Mouse (Mus musculus) myocyte (in vitro differentiated cells): ENCODE data around the gene Entpd1.

Source experiments
- CEBPB ChIP-seq: IDR thresholded peaks from 2 replicates; pipeline ENCODE4 v1.6.1; 2011; ENCODE audit warnings: mild to moderate bottlenecking, moderate library complexity; ENCODE audit not compliant: poor library complexity, insufficient read depth, severe bottlenecking
- E2F4 ChIP-seq: IDR thresholded peaks from one replicate; pipeline ENCODE4 v1.6.1; 2011; ENCODE audit warnings: mild to moderate bottlenecking, control low read depth, moderate library complexity; ENCODE audit not compliant: insufficient read depth
- MAX ChIP-seq: IDR thresholded peaks from one replicate; pipeline ENCODE4 v1.6.1; 2011; ENCODE audit warnings: low read depth, mild to moderate bottlenecking, control low read depth
- MYOD1 ChIP-seq, 3 experiments: IDR thresholded peaks; one replicate each; pipeline ENCODE4 v1.6.1; 2011; ENCODE audit warnings: control low read depth in 2 of 3, low read depth in 2 of 3, mild to moderate bottlenecking in 2 of 3, moderate library complexity in 1 of 3; ENCODE audit not compliant: insufficient read length in 2 of 3, control insufficient read depth in 1 of 3
- POLR2A ChIP-seq: IDR thresholded peaks from one replicate; pipeline ENCODE4 v1.6.1; 2011; ENCODE audit warnings: low read depth, mild to moderate bottlenecking, control low read depth, moderate library complexity; ENCODE audit not compliant: insufficient read length
- POLR2AphosphoS2 ChIP-seq: IDR thresholded peaks from one replicate; pipeline ENCODE4 v1.6.1; 2011; ENCODE audit warnings: low read depth, control low read depth; ENCODE audit not compliant: insufficient read length
- REST ChIP-seq: IDR thresholded peaks from one replicate; pipeline ENCODE4 v1.6.1; 2011; ENCODE audit warnings: mild to moderate bottlenecking, control low read depth, moderate library complexity; ENCODE audit not compliant: insufficient read depth, insufficient read length
- SRF ChIP-seq: IDR thresholded peaks from one replicate; pipeline ENCODE4 v1.6.1; 2011; ENCODE audit warnings: low read depth; ENCODE audit not compliant: control insufficient read depth, insufficient read length
- TCF12 ChIP-seq: IDR thresholded peaks from one replicate; pipeline ENCODE4 v1.6.1; 2011; ENCODE audit warnings: mild to moderate bottlenecking, control low read depth; ENCODE audit not compliant: poor library complexity, insufficient read depth, severe bottlenecking
- USF1 ChIP-seq: IDR thresholded peaks from one replicate; pipeline ENCODE4 v1.6.1; 2011; ENCODE audit warnings: low read depth, mild to moderate bottlenecking, control low read depth, moderate library complexity

- TF ChIP-seq TCF12 (no peak), POLR2AphosphoS2 (no peak), POLR2A (no peak), CEBPB (no peak), USF1 (no peak), MYOD1 (IDR thresholded peaks at IDR 0.05; ENCODE audit: control insufficient read depth in 1 of 3, insufficient read length in 2 of 3, low read depth in 2 of 3) (no peak), MAX (no peak), SRF (no peak), REST (no peak), E2F4 (no peak)
Observed at GRCm38 (mm10) chr19:40733849-40734248, 121.7 kb downstream of the Entpd1 start.
